Comparison of ENCODE assay signal across 14 mouse cellular contexts in genomic region chrX:71540821-71541510, GRCm38 (mm10). TPM values are rescaled to one million over a fixed set of nuclear protein-coding genes. Genes with fewer than 3 reads are reported as not detected.
DNase-seq lines count a peak whose midpoint lies in the region; ATAC-seq and TF ChIP-seq lines count a peak whose summit lies in the region.
"Had no signal": no experiment of that assay in that cellular context is flagged by ENCODE, and none has a peak within 500 bp of the region (broad histone marks: within the 10 kb centered on the region; RNA-seq: fewer than 3 reads in every experiment).

No protein-coding gene starts in this region.

- no peaks in the 10 kb centered on the region for H3K27me3 ChIP-seq in heart, adult 2 months (ENCODE audit: control insufficient read depth, insufficient read depth, low read length)
- H3K27me3 ChIP-seq in lung, postnatal 0 days (replicated peaks; ENCODE audit: insufficient read depth, low read length) = no peaks in the 10 kb centered on the region
- H3K27me3 ChIP-seq: hindbrain, embryonic 15.5 days; midbrain, embryonic 12.5 days; Patski had no signal

- peak; percentile 38; the same call in 1 of the 2 replicates for ATAC-seq in lung, postnatal 0 days
- ATAC-seq in erythroid progenitor cell, adult 5-6 weeks (replicated peaks; ENCODE audit: low FRiP score, poor library complexity, severe bottlenecking) = no peak
- ATAC-seq: CD4-positive, CD25-positive, alpha-beta regulatory T cell, adult 4 months; Patski had no signal

- intact Hi-C loops in heart, adult 2 months (cut with DNase I) = no loop called here

- TF ChIP-seq POLR2A in heart, adult 2 months (IDR thresholded peaks at IDR 0.05; ENCODE audit: insufficient read depth, low read depth, low read length) = no peak

- no peak overlapping the region for H3K4me2 ChIP-seq in lung, postnatal 0 days (replicated peaks; ENCODE audit: low read depth, low read length)
- H3K4me2 ChIP-seq: heart, embryonic 13.5 days; hindbrain, embryonic 15.5 days; midbrain, embryonic 12.5 days had no signal

- 68% methylated on average over 7 of the region's 7 CpGs for WGBS in heart, adult 2 months
- WGBS in lung, postnatal 0 days = 64% methylated on average over 7 of the region's 7 CpGs

- H3K36me3 ChIP-seq in heart, adult 2 months (ENCODE audit: control insufficient read depth, insufficient read depth, low read length) = no peaks in the 10 kb centered on the region
- H3K36me3 ChIP-seq in lung, postnatal 0 days (ENCODE audit: insufficient read depth, low read length) = no peaks in the 10 kb centered on the region
- H3K36me3 ChIP-seq: heart, embryonic 13.5 days; hindbrain, embryonic 15.5 days; midbrain, embryonic 12.5 days had no signal

- no peaks in the 10 kb centered on the region for H3K4me1 ChIP-seq in heart, adult 2 months (ENCODE audit: control insufficient read depth, insufficient read depth, low read length)
- H3K4me1 ChIP-seq in lung, postnatal 0 days (ENCODE audit: insufficient read depth, low read depth, low read length) = no peaks in the 10 kb centered on the region
- H3K4me1 ChIP-seq: heart, embryonic 13.5 days; hindbrain, embryonic 15.5 days; midbrain, embryonic 12.5 days had no signal

- H3K4me3 ChIP-seq in heart, adult 2 months = no peak overlapping the region
- no peak overlapping the region for H3K4me3 ChIP-seq in lung, postnatal 0 days (ENCODE audit: low read depth, low read length)
- H3K4me3 ChIP-seq: heart, embryonic 13.5 days; hindbrain, embryonic 15.5 days; midbrain, embryonic 12.5 days had no signal

- no peak for TF ChIP-seq EP300 in heart, adult 2 months (IDR thresholded peaks at IDR 0.05; ENCODE audit: insufficient read depth, low read depth, low read length)
- TF ChIP-seq EP300 in lung, postnatal 0 days (IDR thresholded peaks at IDR 0.05) = no peak

- peak; percentile 15 to 33 for DNase-seq in heart, adult 2 months
- DNase-seq in heart, adult 8-10 months (ENCODE audit: low spot score) = no peak
- DNase-seq in adrenal gland, postnatal 10 days = peak; percentile 66
- peak; percentile 15 to 40 for DNase-seq in cerebellum, postnatal 25 days
- DNase-seq in lung, postnatal 0 days (ENCODE audit: low spot score) = no peak
- no peak for DNase-seq in embryo, embryonic 10 days (ENCODE audit: low spot score)
- DNase-seq: embryo, embryonic 11 days; thymus, postnatal 36 days had no signal

- no peak overlapping the region for H3K9ac ChIP-seq in heart, adult 2 months (ENCODE audit: low read depth, low read length)
- no peak overlapping the region for H3K9ac ChIP-seq in lung, postnatal 0 days (replicated peaks; ENCODE audit: low read depth)
- H3K9ac ChIP-seq: heart, embryonic 13.5 days; hindbrain, embryonic 15.5 days; midbrain, embryonic 12.5 days had no signal

- no peaks in the 10 kb centered on the region for H3K9me3 ChIP-seq in lung, postnatal 0 days (ENCODE audit: low read length)
- H3K9me3 ChIP-seq: heart, embryonic 13.5 days; hindbrain, embryonic 15.5 days; midbrain, embryonic 12.5 days had no signal

- no peak for TF ChIP-seq CTCF in heart, adult 2 months (IDR thresholded peaks at IDR 0.05)
- no peak for TF ChIP-seq CTCF in lung, postnatal 0 days (IDR thresholded peaks at IDR 0.05)

- no peaks in the 10 kb centered on the region for H3K79me2 ChIP-seq in heart, adult 2 months (replicated peaks; ENCODE audit: control insufficient read depth, insufficient read depth, low read length)

- no peak overlapping the region for H3K27ac ChIP-seq in heart, adult 2 months
- H3K27ac ChIP-seq in lung, postnatal 0 days (ENCODE audit: low read length) = no peak overlapping the region
- H3K27ac ChIP-seq: heart, embryonic 13.5 days; hindbrain, embryonic 15.5 days; midbrain, embryonic 12.5 days had no signal

RNA-seq across cellular contexts. Expression of gene Hmgb3, which starts 14.8 kb away (rescaled TPM):
- total RNA-seq in heart, adult 2 months (2021) = 10 to 100 TPM; 60.9 to 79.4 TPM
- 23.8 and 35.4 TPM in 2 replicates for polyA plus RNA-seq in heart, adult 2 months (2012; rRNA removed)
- 10 to 100 TPM; 56.9 to 90.2 (median 62.2) TPM for total RNA-seq in heart, adult 8-10 months (2022)
- total RNA-seq in adrenal gland, postnatal 10 days (2021) = 100 to 1,000 TPM; 121 to 151 TPM
- polyA plus RNA-seq in lung, postnatal 0 days (2015; fragmentation: Nextera tagmentation; extraction: Ambion mirVana) = 57.1 and 64.4 TPM in 2 replicates
- 163 and 208 TPM in 2 replicates for total RNA-seq in erythroid progenitor cell, adult 5-6 weeks (2015; ENCODE audit: low replicate concordance)
- total RNA-seq in erythroid progenitor cell, adult 5-6 weeks (2017; ENCODE audit: low replicate concordance) = 164 and 222 TPM in 2 replicates

RNA-seq across cellular contexts. Expression of gene Cd99l2, which starts 48.3 kb away (rescaled TPM):
- 10 to 100 TPM; 58.3 to 70.4 TPM for total RNA-seq in heart, adult 2 months (2021)
- 35.9 and 75.4 TPM in 2 replicates for polyA plus RNA-seq in heart, adult 2 months (2012; rRNA removed)
- 10 to 100 TPM; 63.9 to 73.7 (median 70.0) TPM for total RNA-seq in heart, adult 8-10 months (2022)
- 10 to 100 TPM; 54.1 to 55.6 TPM for total RNA-seq in adrenal gland, postnatal 10 days (2021)
- polyA plus RNA-seq in lung, postnatal 0 days (2015; fragmentation: Nextera tagmentation; extraction: Ambion mirVana) = 17.0 and 21.1 TPM in 2 replicates
- total RNA-seq in erythroid progenitor cell, adult 5-6 weeks (2015; ENCODE audit: low replicate concordance) = 9.4 and 21.4 TPM in 2 replicates
- 15.3 and 21.6 TPM in 2 replicates for total RNA-seq in erythroid progenitor cell, adult 5-6 weeks (2017; ENCODE audit: low replicate concordance)

Comparison
In these comparisons a context has a peak if more than half of its experiments do, and no peak if none do; other contexts are left out.
1. DNase-seq: peak in heart, adult 2 months (2 of 2), adrenal gland, postnatal 10 days (single experiment) and cerebellum, postnatal 25 days (2 of 2); none in heart, adult 8-10 months (single experiment), lung, postnatal 0 days (single experiment) and embryo, embryonic 10 days (single experiment).